Mouse (Mus musculus) embryonic facial prominence, embryonic 14.5 days (tissue): ENCODE results near the gene Ndufb6. TPM values are rescaled to one million over a fixed set of nuclear protein-coding genes. Genes with fewer than 3 reads are reported as not detected.
A peak's percentile ranks its signal among the peaks of the same experiment; 100 is the strongest.

Experiments used
- ATAC-seq: fragments of 200-750 bp; cut with Nextera tagmentation; 2 replicates; pipeline ENCODE4 v1.8.0; 2017; ENCODE audit warnings: low read depth, moderate number of reproducible peaks, moderate TSS enrichment
- DNase-seq: peaks from one replicate; pipeline ENCODE4 v3.0.0-alpha.2; 2015; ENCODE audit warnings: low spot score
- H3K27ac ChIP-seq: fragments of 300-500 bp; sonication (generic); replicated peaks from 2 replicates; pipeline ENCODE4 v1.5.1; 2014; ENCODE audit warnings: low read depth, mild to moderate bottlenecking, low read length, moderate library complexity
- H3K27me3 ChIP-seq: fragments of 300-500 bp; sonication (generic); replicated peaks from 2 replicates; pipeline ENCODE4 v1.6.1; 2014; ENCODE audit warnings: low read length; ENCODE audit not compliant: control insufficient read depth, insufficient read depth
- H3K36me3 ChIP-seq: fragments of 300-500 bp; sonication (generic); 2 replicates; pipeline ENCODE4 v1.6.1; 2014; ENCODE audit warnings: low read length, mixed read lengths; ENCODE audit not compliant: control insufficient read depth, insufficient read depth
- H3K4me1 ChIP-seq: fragments of 300-500 bp; sonication (generic); 2 replicates; pipeline ENCODE4 v1.6.1; 2014; ENCODE audit warnings: antibody characterized with exemption, low read length; ENCODE audit not compliant: control insufficient read depth, insufficient read depth
- H3K4me2 ChIP-seq: fragments of 300-500 bp; sonication (generic); 2 replicates; pipeline ENCODE4 v1.6.1; 2014; ENCODE audit warnings: low read depth, mild to moderate bottlenecking, low read length, moderate library complexity, mixed read lengths
- H3K4me3 ChIP-seq: fragments of 300-500 bp; sonication (generic); 2 replicates; pipeline ENCODE4 v1.5.1; 2014; ENCODE audit warnings: low read depth, mild to moderate bottlenecking, low read length
- H3K9ac ChIP-seq: fragments of 300-500 bp; sonication (generic); 2 replicates; pipeline ENCODE4 v1.6.1; 2014; ENCODE audit warnings: low read depth, mild to moderate bottlenecking, low read length, moderate library complexity, mixed read lengths
- H3K9me3 ChIP-seq: fragments of 300-500 bp; sonication (generic); 2 replicates; pipeline ENCODE4 v1.6.1; 2016; ENCODE audit warnings: low read length; ENCODE audit not compliant: control insufficient read depth
- WGBS: fragments of 180-500 bp; shearing (Covaris S2); extraction: QIAGEN DNeasy Blood & Tissue Kit; methylation state at CpG from one replicate; pipeline ENCODE4 v1.1.7; 2014; 5-methylcytosine and 5-hydroxymethylcytosine counted together
- polyA plus RNA-seq: library from polyadenylated mRNA; unstranded; fragments of >200 nt; fragmentation: Nextera tagmentation; extraction: Ambion mirVana; gene quantifications from 2 replicates; pipeline ENCODE4 v1.2.1, GENCODE M21; 2014

The Ndufb6 gene
- polyA plus RNA-seq, 1 experiment from 2014 or later: 290 TPM

DNA sequence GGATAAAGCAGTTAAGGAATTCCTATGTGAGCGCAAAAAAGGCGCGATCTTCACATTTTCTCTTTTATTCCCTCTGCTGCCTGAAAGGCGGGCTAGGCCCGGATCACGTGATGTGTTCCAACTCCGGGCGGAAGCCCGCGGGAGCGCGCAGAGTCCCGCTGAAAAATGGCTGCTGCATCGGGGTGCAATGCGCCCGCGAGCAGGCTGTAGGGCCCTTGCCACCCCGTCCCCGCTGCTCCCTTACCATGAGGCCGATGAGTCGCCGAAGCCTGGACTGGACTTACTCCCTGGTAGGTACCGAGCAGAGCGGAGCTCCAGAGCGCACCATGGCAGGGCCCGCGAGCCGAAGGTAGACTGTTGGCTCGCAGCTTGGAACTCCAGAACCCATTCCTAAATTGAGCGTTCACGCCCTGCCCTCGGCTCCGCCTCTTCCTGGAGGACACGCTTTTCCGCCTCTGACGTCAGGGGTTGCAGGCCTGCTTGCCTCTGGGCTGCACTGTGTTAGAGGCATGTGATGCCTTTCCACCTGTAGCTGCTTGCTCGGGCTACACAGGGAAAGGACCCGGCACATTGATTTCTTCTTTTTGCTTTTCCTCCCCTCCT is 9.7 kb downstream of the Ndufb6 start, which contains the start of the genes Smim27 and Topors:
Gene Smim27 (plus strand): TSS at position 150 of the 603 bp plus-strand sequence.
Gene Topors (minus strand): TSS at position 421 of the 603 bp plus-strand sequence.
- peak; percentile 99 for DNase-seq
- no peaks in the 10 kb centered on the region for H3K9me3 ChIP-seq
- H3K27ac ChIP-seq: peak within 1 kb of the TSS; percentile 99
- peak within 1 kb of the TSS; percentile 95 for H3K4me2 ChIP-seq
- under 1% methylated on average over 31 of the region's 38 CpGs for WGBS
- ATAC-seq: peak; percentile 97
- H3K27me3 ChIP-seq: no peaks in the 10 kb centered on the region
- peaks cover 40% of the 10 kb centered on the region for H3K36me3 ChIP-seq
- peak within 1 kb of the TSS; percentile 56 for H3K4me3 ChIP-seq
- peak within 1 kb of the TSS; percentile 75 for H3K9ac ChIP-seq
- H3K4me1 ChIP-seq: peaks cover 7% of the 10 kb centered on the region; the same call in 1 of the 2 replicates

DNA sequence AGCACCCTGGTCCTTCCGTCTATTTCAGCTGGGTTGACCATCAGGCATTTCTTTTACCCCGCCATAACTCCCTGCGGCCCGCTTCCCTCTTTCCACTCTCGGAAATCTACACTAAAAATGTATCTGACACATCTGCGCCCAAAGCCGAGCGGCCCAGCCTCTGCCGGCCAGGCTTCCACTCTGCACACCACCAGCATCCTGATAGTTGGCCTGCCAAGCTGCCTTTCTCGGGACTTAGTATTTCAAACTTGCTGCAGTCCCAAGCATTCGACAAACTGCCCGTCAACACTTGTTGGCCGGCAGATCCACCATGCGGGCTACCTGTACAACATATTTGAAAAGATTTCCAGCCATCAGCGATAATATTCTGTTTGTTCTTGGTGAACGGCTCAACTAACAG is 10.4 kb downstream of the Ndufb6 start:
- 0 out of 2 replicates have a peak, but pooled peaks have one; percentile 0 for ATAC-seq
- under 1% methylated on average over 16 of the region's 16 CpGs for WGBS

DNA sequence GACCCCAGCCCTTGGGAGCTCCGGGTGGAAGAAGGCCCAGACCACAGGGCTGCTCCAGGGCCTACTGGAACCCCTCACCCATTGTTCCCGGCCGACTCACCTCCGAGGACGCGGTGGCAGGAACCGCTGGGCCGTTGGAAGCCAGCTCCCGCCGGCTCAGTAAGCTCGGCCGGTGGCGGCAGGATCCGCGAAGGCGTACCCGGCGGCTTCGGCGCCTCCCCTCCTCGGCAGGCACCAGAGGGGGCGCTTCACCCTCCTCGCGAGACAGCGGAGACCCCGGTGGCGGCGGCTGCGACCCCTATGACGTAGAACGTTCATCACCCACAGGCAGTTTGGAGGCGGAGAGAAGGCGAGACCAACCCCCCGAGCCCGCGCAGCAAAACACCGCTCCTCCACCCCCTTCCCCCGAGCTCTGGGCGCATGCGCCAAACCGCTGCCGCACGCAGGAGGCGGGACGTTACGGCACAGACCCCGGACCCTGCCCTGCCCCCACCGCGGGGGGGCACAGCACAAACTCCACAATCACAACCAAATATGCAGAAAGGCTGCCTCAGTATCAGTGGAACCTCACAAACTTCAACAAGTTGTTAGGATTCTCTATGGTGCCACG is 10.9 kb downstream of the Ndufb6 start:
- peak overlapping the region; percentile 95 for H3K4me2 ChIP-seq
- H3K9ac ChIP-seq: peak overlapping the region; percentile 75
- DNase-seq (peak; percentile 95), ATAC-seq (peak; percentile 75)
- H3K4me3 ChIP-seq: peak overlapping the region; percentile 56
- WGBS: 0% methylated on average over 27 of the region's 50 CpGs
- peak overlapping the region; percentile 99 for H3K27ac ChIP-seq
- H3K9me3 ChIP-seq: no peaks in the 10 kb centered on the region
- no peaks in the 10 kb centered on the region for H3K27me3 ChIP-seq
- H3K36me3 ChIP-seq: peaks cover 43% of the 10 kb centered on the region
- H3K4me1 ChIP-seq: peaks cover 7% of the 10 kb centered on the region; the same call in 1 of the 2 replicates

More for the DNA sequence above, 10.4 kb downstream of the Ndufb6 start:
- peaks cover 7% of the 10 kb centered on the region; the same call in 1 of the 2 replicates for H3K4me1 ChIP-seq
- H3K4me3 ChIP-seq: peak overlapping the region; percentile 56
- H3K4me2 ChIP-seq: peak overlapping the region; percentile 95
- DNase-seq: no peak
- H3K27ac ChIP-seq: peak overlapping the region; percentile 99
- peak overlapping the region; percentile 75 for H3K9ac ChIP-seq
- no peaks in the 10 kb centered on the region for H3K27me3 ChIP-seq
- no peaks in the 10 kb centered on the region for H3K9me3 ChIP-seq
- H3K36me3 ChIP-seq: peaks cover 40% of the 10 kb centered on the region

DNA sequence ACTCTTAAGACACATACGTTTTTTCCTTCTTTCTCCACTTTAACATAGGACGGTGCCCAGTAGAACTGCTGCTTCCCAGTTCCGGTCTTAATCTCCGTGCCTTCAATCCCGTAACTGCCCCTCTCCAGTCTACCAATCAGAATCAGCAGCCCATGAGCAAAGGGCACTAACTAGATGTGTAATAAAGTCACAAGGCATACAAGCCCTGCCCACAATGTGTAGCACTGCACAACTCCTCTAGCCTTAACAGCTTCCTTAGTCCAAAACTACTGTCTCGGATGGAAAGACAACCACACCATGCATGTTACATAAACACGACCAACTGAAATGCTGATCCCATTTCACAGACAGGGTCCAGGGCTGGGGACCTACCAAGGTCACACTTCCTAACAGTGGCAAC is 11.5 kb downstream of the Ndufb6 start:
- ATAC-seq: no peak

DNA sequence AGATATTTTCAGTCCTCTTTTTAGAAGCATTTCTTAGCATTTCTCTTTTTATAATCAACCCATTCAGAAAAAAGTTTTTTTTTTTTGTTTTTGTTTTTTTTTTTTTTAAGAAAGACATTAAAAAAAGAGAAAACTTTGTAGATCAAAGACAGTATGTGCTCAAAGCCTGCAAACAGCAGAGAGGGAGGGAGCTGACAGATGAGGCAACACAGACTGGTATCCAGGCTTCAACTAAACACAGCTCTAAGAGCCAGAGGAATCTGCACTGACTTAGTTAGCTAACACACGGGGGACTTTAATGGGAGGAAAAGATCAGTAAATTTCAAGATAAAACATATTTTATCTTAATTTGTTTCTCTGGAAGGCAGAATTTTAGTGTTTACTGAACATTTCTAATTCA is 14.9 kb downstream of the Ndufb6 start:
- Histone ChIP-seq H3K4me1 (peaks cover 7% of the 10 kb centered on the region; the same call in 1 of the 2 replicates), H3K36me3 (peaks cover 68% of the 10 kb centered on the region), H3K4me3 (no peak overlapping the region), H3K27ac (no peak overlapping the region), H3K27me3 (no peaks in the 10 kb centered on the region), H3K4me2 (no peak overlapping the region), H3K9me3 (no peaks in the 10 kb centered on the region), H3K9ac (no peak overlapping the region)
- no peak for ATAC-seq
- DNase-seq: no peak
- WGBS: 67% methylated on average over 1 of the region's 1 CpGs

More for the DNA sequence above, 11.5 kb downstream of the Ndufb6 start:
- WGBS: 62% methylated on average over 7 of the region's 7 CpGs
- peak overlapping the region; percentile 75 for H3K9ac ChIP-seq
- no peaks in the 10 kb centered on the region for H3K27me3 ChIP-seq
- no peaks in the 10 kb centered on the region for H3K9me3 ChIP-seq
- H3K4me3 ChIP-seq: peak overlapping the region; percentile 56
- no peak for DNase-seq
- H3K4me2 ChIP-seq: peak overlapping the region; percentile 95
- H3K4me1 ChIP-seq: peaks cover 7% of the 10 kb centered on the region; the same call in 1 of the 2 replicates
- peak overlapping the region; percentile 99; the same call in 1 of the 2 replicates for H3K27ac ChIP-seq
- peaks cover 45% of the 10 kb centered on the region for H3K36me3 ChIP-seq

DNA sequence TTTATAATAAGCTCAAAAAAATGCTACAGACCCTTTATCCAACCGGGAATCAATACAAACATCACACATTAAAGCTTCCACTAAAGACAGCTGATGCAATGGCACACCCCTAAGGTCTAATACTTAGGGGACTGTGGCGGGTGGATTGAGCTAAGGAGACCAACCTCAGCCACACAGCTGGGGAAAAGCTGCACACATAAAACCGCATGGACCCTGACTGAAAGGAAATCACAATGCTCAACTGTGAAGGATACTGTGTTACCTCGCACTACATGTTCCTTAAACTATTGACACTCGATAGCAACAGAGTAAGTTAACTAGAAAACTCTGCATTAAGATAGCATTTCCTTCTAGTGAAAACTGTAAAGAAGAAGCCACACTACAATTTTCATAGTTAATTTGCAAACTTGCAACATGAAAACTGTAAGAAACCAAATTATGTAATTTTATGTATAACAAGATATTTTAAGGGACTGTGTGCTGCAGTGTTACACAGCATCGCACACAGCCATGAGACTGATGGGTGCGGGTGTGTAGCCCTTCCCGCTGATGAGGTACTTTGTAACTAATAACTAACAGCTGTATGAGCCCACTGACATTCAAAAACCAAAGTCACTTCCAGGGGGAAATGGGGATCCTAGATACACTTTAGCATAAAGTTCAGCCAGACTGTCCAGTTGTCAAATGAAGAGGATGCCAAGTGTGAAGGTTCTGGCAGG is 24.7 kb downstream of the Ndufb6 start:
- Histone ChIP-seq H3K27me3 (no peaks in the 10 kb centered on the region), H3K9ac (no peak overlapping the region), H3K9me3 (no peaks in the 10 kb centered on the region), H3K27ac (no peak overlapping the region), H3K4me1 (peaks cover 3% of the 10 kb centered on the region; the same call in 1 of the 2 replicates), H3K36me3 (peaks cover 18% of the 10 kb centered on the region), H3K4me2 (no peak overlapping the region), H3K4me3 (no peak overlapping the region)
- 55% methylated on average over 8 of the region's 8 CpGs for WGBS
- no peak for ATAC-seq
- peak; percentile 24 for DNase-seq

DNA sequence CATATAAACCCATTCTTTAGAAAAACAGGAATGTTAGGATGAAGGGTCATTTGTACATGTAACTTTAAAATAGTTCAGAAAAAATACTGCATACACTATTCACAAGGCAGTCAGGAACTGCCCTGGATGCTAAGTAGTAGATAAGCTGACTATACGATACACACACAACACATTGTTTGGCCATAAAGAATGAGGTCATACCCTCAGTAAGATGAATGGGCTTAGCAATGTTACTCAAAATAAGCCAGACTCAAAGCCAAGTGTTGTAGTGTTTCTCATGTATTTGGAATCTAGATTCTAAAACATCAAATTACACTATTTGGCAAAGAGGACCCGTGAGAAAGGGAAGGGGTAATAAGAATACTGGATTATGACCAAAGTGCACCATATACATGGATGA is 25.5 kb downstream of the Ndufb6 start:
- DNase-seq (peak; percentile 39), ATAC-seq (no peak)
- H3K9me3 ChIP-seq: no peaks in the 10 kb centered on the region
- H3K4me1 ChIP-seq: peaks cover 3% of the 10 kb centered on the region; the same call in 1 of the 2 replicates
- no peak overlapping the region for H3K27ac ChIP-seq
- no peak overlapping the region for H3K4me2 ChIP-seq
- WGBS: 64% methylated on average over 2 of the region's 2 CpGs
- peaks cover 10% of the 10 kb centered on the region for H3K36me3 ChIP-seq
- H3K4me3 ChIP-seq: no peak overlapping the region
- H3K9ac ChIP-seq: no peak overlapping the region
- H3K27me3 ChIP-seq: no peaks in the 10 kb centered on the region

DNA sequence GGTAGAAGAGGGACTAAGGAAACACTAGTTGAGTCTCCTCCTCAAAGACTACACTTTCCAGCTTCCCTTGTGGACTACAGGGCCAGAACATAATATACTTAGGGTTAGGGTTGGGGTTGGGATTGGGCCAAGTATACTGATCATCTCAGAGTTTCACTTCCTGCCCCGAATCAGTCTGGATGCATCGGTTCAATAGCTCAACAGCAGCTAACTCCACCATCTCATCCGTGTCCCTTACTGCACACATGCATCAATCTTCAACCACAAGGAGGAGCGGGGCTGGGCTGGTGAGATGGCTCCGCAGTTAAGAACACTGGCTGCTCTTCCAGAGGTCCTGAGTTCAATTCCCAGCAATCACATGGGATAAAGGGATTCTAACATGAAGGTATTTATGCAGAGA is 28.2 kb downstream of the Ndufb6 start:
- DNase-seq (no peak), ATAC-seq (no peak)
- no peaks in the 10 kb centered on the region for H3K9me3 ChIP-seq
- H3K4me1 ChIP-seq: peaks cover 3% of the 10 kb centered on the region; the same call in 1 of the 2 replicates
- H3K27ac ChIP-seq: no peak overlapping the region
- H3K4me2 ChIP-seq: no peak overlapping the region
- H3K9ac ChIP-seq: no peak overlapping the region
- H3K4me3 ChIP-seq: no peak overlapping the region
- H3K27me3 ChIP-seq: no peaks in the 10 kb centered on the region
- H3K36me3 ChIP-seq: no peaks in the 10 kb centered on the region
- WGBS: 89% methylated on average over 5 of the region's 5 CpGs
